Mouse (Mus musculus) neural tube, embryonic 14.5 days (tissue): Measurements from ENCODE around the gene Tmem189. TPM values are rescaled to one million over a fixed set of nuclear protein-coding genes. Genes with fewer than 3 reads are reported as not detected.
A peak's percentile ranks its signal among the peaks of the same experiment; 100 is the strongest.

Experiments used
- ATAC-seq: fragments of 200-750 bp; cut with Nextera tagmentation; 2 replicates; pipeline ENCODE4 v1.8.0; 2017; ENCODE audit warnings: low read depth, mild to moderate bottlenecking, moderate TSS enrichment, moderate library complexity
- H3K27ac ChIP-seq: fragments of 300-500 bp; sonication (generic); 2 replicates; pipeline ENCODE4 v1.5.1; 2014; ENCODE audit warnings: low read depth, mild to moderate bottlenecking, control low read depth, low read length, moderate library complexity, mixed read lengths
- H3K27me3 ChIP-seq: fragments of 300-500 bp; sonication (generic); 2 replicates; pipeline ENCODE4 v1.6.1; 2014; ENCODE audit warnings: low read length; ENCODE audit not compliant: control insufficient read depth, insufficient read depth
- H3K36me3 ChIP-seq: fragments of 300-500 bp; sonication (generic); 2 replicates; pipeline ENCODE4 v1.6.1; 2014; ENCODE audit warnings: low read length, mixed read lengths; ENCODE audit not compliant: control insufficient read depth, insufficient read depth
- H3K4me1 ChIP-seq: fragments of 300-500 bp; sonication (generic); 2 replicates; pipeline ENCODE4 v1.6.1; 2014; ENCODE audit warnings: low read length; ENCODE audit not compliant: control insufficient read depth, insufficient read depth
- H3K4me2 ChIP-seq: fragments of 300-500 bp; sonication (generic); 2 replicates; pipeline ENCODE4 v1.6.1; 2014; ENCODE audit warnings: mild to moderate bottlenecking, low read depth, low read length, control low read depth
- H3K4me3 ChIP-seq: fragments of 300-500 bp; sonication (generic); 2 replicates; pipeline ENCODE4 v1.5.1; 2014; ENCODE audit warnings: low read depth, low read length, control low read depth, mixed read lengths
- H3K9ac ChIP-seq: fragments of 300-500 bp; sonication (generic); replicated peaks from 2 replicates; pipeline ENCODE4 v1.6.1; 2014; ENCODE audit warnings: low read depth, mild to moderate bottlenecking, control low read depth, low read length, mixed read lengths
- H3K9me3 ChIP-seq: fragments of 300-500 bp; sonication (generic); 2 replicates; pipeline ENCODE4 v1.6.1; 2016; ENCODE audit warnings: low read length; ENCODE audit not compliant: control insufficient read depth
- WGBS: fragments of 180-500 bp; shearing (Covaris S2); extraction: QIAGEN DNeasy Blood & Tissue Kit; methylation state at CpG from one replicate; pipeline ENCODE4 v1.1.7; 2014; 5-methylcytosine and 5-hydroxymethylcytosine counted together
- polyA plus RNA-seq: library from polyadenylated mRNA; unstranded; fragments of >200 nt; fragmentation: Nextera tagmentation; extraction: Ambion mirVana; gene quantifications from 2 replicates; pipeline ENCODE4 v1.2.1, GENCODE M21; 2014

The Tmem189 gene
- polyA plus RNA-seq, 1 experiment from 2014 or later, result 35.1 TPM

DNA sequence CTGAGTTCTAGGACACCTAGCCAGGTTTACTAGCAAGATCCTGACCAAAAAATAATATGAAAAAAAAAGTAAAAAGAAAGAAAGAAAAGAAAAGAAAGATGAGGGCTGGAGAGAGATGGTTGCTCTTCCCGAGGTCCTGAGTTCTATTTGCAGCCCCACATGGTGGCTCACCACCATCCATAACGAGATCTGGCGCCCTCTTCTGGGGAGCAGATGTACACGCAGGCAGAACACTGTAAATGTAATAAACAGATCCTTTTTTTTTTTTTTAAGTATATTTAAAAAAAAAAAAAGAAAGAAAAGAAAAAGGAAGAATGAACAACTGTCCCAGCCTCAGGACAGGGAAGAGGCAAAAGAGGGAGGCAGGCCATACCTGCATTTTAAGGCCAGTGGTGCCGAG lies 11.0 kb downstream of the Tmem189 start:
- Histone ChIP-seq H3K4me2 (no peak overlapping the region), H3K9me3 (no peaks in the 10 kb centered on the region), H3K27me3 (no peaks in the 10 kb centered on the region), H3K4me3 (no peak overlapping the region), H3K36me3 (no peaks in the 10 kb centered on the region), H3K4me1 (no peaks in the 10 kb centered on the region), H3K27ac (no peak overlapping the region), H3K9ac (no peak overlapping the region)
- WGBS, result 46% methylated on average over 5 of the region's 5 CpGs
- ATAC-seq, result no peak

DNA sequence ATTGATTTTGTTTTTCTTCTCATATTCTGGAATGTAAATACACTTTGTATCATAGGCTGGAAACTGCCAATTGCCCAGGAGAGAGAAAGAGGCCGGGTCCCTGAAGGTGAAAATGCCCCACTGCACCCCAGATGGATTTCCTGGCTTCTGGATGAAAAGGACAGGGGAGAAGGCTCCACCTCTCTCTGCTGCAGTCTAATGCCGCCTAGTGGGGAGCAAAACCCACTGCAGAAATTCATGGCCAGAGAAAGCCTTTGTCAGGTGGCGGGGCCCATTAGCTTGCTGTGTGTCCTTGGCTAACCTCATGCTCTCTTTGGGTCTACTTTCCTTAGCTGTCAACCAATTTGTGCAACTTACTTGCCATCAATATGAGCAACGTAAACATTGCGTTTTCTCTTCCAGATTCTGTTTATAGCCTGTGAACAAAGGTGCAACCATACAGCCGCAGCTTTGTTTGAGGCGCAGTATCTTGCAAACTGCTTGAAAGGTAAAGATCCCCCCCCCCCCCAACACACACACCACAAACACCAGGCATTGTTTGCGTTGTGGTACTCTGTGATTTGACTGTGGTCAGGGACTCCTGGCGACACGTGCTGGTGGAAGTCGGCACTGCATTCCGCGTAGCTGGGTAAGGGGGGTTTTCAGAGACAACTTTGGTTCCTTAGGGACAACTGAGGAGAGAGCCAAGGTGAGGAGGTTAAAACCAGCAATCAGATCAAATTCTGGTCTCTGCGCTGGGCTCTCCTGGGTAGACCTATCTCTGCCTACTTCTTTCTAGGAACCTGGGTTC lies 14.3 kb downstream of the Tmem189 start:
- Histone ChIP-seq H3K9ac (no peak overlapping the region), H3K36me3 (no peaks in the 10 kb centered on the region), H3K4me3 (no peak overlapping the region), H3K4me2 (no peak overlapping the region), H3K4me1 (no peaks in the 10 kb centered on the region), H3K9me3 (no peaks in the 10 kb centered on the region), H3K27me3 (no peaks in the 10 kb centered on the region), H3K27ac (no peak overlapping the region)
- no peak for ATAC-seq
- 40% methylated on average over 14 of the region's 14 CpGs for WGBS

DNA sequence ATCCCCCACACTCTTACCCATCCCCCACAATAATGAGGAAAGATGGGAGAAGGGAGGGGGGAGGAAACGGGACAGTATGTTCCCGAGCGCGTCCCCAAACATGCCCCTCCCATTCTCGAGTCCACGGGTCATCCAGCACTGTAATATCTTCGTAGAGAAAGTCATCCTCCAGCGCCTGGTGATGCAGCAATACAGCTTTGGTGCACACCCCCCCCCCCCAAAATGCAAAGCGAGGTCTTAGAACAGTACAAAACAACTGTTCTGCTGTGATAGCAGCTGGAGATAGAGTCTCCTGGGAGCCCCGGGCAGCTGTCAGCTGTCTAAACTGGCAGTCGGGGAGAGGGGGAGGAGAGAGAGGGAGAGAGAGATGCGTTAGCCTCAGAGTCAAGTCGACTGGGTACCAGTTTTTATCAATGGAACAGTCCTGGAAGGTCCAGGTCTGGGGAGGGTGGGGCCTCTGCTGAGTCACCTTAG lies 17.4 kb downstream of the Tmem189 start:
- H3K4me1 ChIP-seq, result no peaks in the 10 kb centered on the region
- no peaks in the 10 kb centered on the region for H3K27me3 ChIP-seq
- H3K4me3 ChIP-seq, result no peak overlapping the region
- no peak overlapping the region for H3K4me2 ChIP-seq
- H3K9me3 ChIP-seq, result no peaks in the 10 kb centered on the region
- no peaks in the 10 kb centered on the region for H3K36me3 ChIP-seq
- peak; percentile 74 for ATAC-seq
- H3K27ac ChIP-seq, result no peak overlapping the region
- 22% methylated on average over 13 of the region's 13 CpGs for WGBS
- no peak overlapping the region for H3K9ac ChIP-seq

DNA sequence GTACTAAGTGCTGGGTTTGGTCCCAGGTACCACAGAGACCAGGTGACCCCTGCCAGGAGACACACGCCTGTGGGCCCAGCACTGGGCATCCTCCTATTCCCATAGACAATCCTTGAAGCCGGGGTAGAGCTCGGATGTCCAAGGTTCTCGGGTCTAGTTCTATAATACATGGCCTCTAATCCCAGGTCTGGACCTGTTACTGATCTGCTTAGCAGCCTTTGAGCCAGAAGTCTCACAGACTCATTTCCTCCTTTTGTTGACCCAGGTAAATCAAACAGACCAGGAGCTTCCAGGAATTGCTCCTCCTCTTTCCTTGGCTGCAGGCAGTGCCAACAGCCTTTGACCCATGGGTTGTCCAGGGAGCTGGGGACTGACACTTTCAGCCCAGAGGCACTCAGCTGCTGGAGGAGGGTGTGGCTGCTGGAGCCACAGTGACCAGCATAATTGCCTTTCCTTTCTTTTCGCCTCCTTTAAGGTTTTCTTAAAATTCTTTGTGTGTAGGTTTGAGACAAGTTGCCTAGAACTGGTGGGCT lies 18.5 kb downstream of the Tmem189 start:
- 89% methylated on average over 5 of the region's 5 CpGs for WGBS
- Histone ChIP-seq H3K4me2 (no peak overlapping the region), H3K4me3 (no peak overlapping the region), H3K9me3 (no peaks in the 10 kb centered on the region), H3K27ac (no peak overlapping the region), H3K36me3 (no peaks in the 10 kb centered on the region), H3K4me1 (no peaks in the 10 kb centered on the region), H3K27me3 (no peaks in the 10 kb centered on the region), H3K9ac (no peak overlapping the region)
- no peak for ATAC-seq

GRCm38 (mm10) chr2:167669398-167669797 lies 20.2 kb downstream of the Tmem189 start:
- H3K4me3 ChIP-seq, result no peak overlapping the region
- H3K27me3 ChIP-seq, result no peaks in the 10 kb centered on the region
- H3K9ac ChIP-seq, result no peak overlapping the region
- 78% methylated on average over 4 of the region's 4 CpGs for WGBS
- ATAC-seq, result no peak
- H3K4me2 ChIP-seq, result no peak overlapping the region
- no peak overlapping the region for H3K27ac ChIP-seq
- no peaks in the 10 kb centered on the region for H3K36me3 ChIP-seq
- no peaks in the 10 kb centered on the region for H3K4me1 ChIP-seq
- H3K9me3 ChIP-seq, result no peaks in the 10 kb centered on the region

DNA sequence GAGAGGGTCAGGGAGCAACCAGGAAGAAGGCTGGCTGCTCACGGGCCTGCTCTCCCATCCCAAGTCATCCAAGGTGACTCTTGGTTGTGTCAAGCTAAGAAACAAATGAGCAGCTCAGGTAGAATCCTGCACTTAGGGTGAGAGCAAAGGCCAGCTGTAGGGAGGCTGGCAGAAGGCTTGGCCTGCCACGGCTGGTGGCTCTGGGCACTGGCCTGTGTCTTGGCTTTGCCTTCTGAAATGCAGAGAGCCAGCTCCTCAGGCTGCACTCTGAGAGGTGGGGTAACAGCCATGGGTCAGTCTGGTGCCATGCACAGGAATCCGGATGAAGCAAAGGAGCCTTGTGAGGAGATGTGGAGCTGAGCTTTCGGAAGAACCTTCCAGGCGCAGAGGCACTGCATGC lies 21.2 kb downstream of the Tmem189 start:
- Histone ChIP-seq H3K4me2 (no peak overlapping the region), H3K27ac (no peak overlapping the region), H3K4me3 (no peak overlapping the region), H3K9me3 (no peaks in the 10 kb centered on the region), H3K4me1 (no peaks in the 10 kb centered on the region), H3K36me3 (no peaks in the 10 kb centered on the region), H3K9ac (no peak overlapping the region), H3K27me3 (no peaks in the 10 kb centered on the region)
- ATAC-seq, result no peak
- 92% methylated on average over 5 of the region's 5 CpGs for WGBS

DNA sequence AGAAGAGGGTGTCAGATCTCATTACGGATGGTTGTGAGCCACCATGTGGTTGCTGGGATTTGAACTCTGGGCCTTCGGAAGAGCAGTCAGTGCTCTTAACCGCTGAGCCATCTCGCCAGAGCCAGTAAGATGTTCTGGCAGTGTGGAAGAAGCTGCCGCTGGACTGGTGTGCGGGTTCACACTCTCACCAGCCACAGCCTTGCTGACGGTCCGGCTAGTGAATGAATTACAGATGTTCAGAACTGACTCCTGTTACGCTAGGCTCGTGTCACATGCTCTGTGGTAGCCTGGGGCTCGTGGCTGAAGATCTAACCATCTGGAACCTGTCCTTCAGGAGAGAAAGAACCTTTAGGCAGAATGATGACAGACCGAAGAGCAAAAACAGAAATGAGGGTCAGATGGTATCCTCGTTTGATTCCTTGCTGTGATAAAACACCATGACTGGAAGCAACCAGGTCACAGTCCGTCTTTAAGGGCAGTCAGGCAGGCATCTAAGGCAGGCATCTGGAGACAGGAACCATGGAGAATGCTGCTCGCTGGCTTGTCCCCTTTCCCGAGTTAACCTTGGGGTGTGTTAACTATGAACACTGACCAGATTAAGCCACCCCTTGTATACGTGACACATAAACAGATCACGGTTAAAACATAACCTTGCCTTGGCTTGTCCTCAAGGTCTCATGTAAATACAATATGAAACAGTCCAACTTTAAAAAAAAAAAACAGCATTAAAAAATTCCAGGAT lies 23.5 kb downstream of the Tmem189 start:
- Histone ChIP-seq H3K4me1 (no peaks in the 10 kb centered on the region), H3K4me3 (no peak overlapping the region), H3K36me3 (no peaks in the 10 kb centered on the region), H3K9ac (no peak overlapping the region), H3K9me3 (no peaks in the 10 kb centered on the region), H3K4me2 (no peak overlapping the region), H3K27me3 (no peaks in the 10 kb centered on the region), H3K27ac (no peak overlapping the region)
- 83% methylated on average over 18 of the region's 18 CpGs for whole genome bisulfite sequencing
- no peak for ATAC-seq

DNA sequence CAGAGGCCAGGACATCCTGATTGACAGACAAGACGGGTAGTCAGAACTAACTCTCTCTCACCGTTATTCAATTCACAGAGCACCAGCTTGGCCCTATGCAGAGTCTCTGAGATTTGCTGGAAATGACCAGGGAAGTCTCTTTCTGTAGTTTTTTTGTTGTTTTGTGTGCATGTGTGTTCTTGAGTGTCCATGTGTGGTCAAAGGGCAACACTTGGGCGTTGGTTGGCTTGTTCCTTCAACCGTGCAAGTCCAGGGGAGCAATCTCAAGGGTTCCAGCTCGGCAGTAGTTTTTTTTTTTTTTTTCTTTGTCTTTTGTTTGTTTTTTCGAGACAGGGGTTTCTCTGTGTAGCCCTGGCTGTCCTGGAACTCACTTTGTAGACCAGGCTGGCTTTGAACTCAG lies 26.9 kb downstream of the Tmem189 start:
- Histone ChIP-seq H3K4me3 (no peak overlapping the region), H3K9me3 (no peaks in the 10 kb centered on the region), H3K4me2 (no peak overlapping the region), H3K9ac (no peak overlapping the region), H3K36me3 (no peaks in the 10 kb centered on the region), H3K4me1 (peaks cover 22% of the 10 kb centered on the region), H3K27me3 (no peaks in the 10 kb centered on the region), H3K27ac (no peak overlapping the region)
- no peak for ATAC-seq
- WGBS, result 62% methylated on average over 6 of the region's 6 CpGs
